23 mouse cellular contexts compared by ENCODE assay signal in the genomic region with DNA sequence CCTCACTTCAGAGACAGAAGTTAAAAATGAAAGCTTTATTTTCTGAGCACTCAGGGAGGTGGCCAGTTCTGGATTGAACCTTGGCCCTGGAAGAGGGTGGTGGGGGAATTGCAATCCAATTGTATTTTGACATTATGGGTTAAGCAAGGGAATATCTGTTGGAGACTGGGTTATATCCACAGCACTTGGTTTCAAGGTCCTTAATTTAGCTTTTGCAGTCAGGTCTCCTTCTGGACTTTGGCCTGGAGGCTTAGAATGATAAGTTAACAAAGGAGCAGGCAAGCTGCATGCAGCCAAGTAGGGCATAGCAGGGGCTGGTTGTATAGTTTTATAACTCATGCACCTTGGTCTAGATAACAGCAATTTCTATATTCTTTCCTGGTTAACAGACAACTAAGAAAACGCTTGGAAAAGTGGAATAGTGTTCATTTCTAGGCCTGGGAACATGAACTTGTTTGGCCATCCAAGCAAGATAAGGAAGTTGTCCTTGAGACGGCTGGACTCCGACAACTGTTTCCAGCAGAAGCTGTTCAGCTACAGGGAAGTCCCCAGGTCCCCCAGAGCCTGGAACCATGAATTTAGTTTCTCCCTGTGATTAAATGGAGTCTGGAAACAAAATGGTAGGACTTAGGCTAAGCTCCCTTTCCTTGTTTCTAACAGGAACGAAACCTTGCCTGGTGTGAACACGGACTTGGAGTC. TPM values are rescaled to one million over a fixed set of nuclear protein-coding genes. Genes with fewer than 3 reads are reported as not detected.
A peak's percentile ranks its signal among the peaks of the same experiment; 100 is the strongest.
DNase-seq lines count a peak whose midpoint lies in the region; ATAC-seq and TF ChIP-seq lines count a peak whose summit lies in the region.
"Had no signal": no experiment of that assay in that cellular context is flagged by ENCODE, and none has a peak within 500 bp of the region (broad histone marks: within the 10 kb centered on the region; RNA-seq: fewer than 3 reads in every experiment).

No protein-coding gene starts in this region.

- no peaks in the 10 kb centered on the region for H3K27me3 ChIP-seq in kidney, embryonic 14.5 days (ENCODE audit: control insufficient read depth, insufficient read depth, low read length)
- H3K27me3 ChIP-seq in intestine, embryonic 15.5 days (replicated peaks), result no peaks in the 10 kb centered on the region
- no peaks in the 10 kb centered on the region for H3K27me3 ChIP-seq in stomach, embryonic 15.5 days (replicated peaks)
- H3K27me3 ChIP-seq: heart, embryonic 15.5 days; limb, embryonic 15.5 days had no signal

- whole genome bisulfite sequencing in kidney, embryonic 14.5 days, result 91% methylated on average over 5 of the region's 5 CpGs
- WGBS in intestine, embryonic 15.5 days, result 59% methylated on average over 5 of the region's 5 CpGs
- 72% methylated on average over 5 of the region's 5 CpGs for WGBS in stomach, embryonic 15.5 days

- peak; percentile 55 for DNase-seq in kidney, adult 9 months
- DNase-seq in adipocyte (ENCODE audit: low spot score), result peak; percentile 15
- no peak for DNase-seq in layer of hippocampus, adult 2 months (ENCODE audit: low spot score in 2 of 2)
- DNase-seq: cerebellum, adult 18-20 months; gastrocnemius, postnatal 36 days; heart, postnatal 36 days; lung, postnatal 10 days; right cerebral cortex, postnatal 14 days; spleen, adult 18-20 months; thymus, adult 2 months had no signal

- H3K36me3 ChIP-seq in kidney, embryonic 14.5 days (ENCODE audit: control insufficient read depth, insufficient read depth, low read length), result no peaks in the 10 kb centered on the region
- H3K36me3 ChIP-seq in intestine, embryonic 15.5 days, result no peaks in the 10 kb centered on the region
- no peaks in the 10 kb centered on the region for H3K36me3 ChIP-seq in stomach, embryonic 15.5 days
- H3K36me3 ChIP-seq: forebrain, embryonic 10.5 days; heart, embryonic 15.5 days; limb, embryonic 15.5 days had no signal

- no peak overlapping the region for H3K9ac ChIP-seq in kidney, embryonic 14.5 days (ENCODE audit: low read depth, low read length)
- H3K9ac ChIP-seq in intestine, embryonic 15.5 days, result no peak overlapping the region
- H3K9ac ChIP-seq in stomach, embryonic 15.5 days, result no peak overlapping the region
- H3K9ac ChIP-seq: heart, embryonic 15.5 days; hindbrain, embryonic 14.5 days; limb, embryonic 15.5 days had no signal

- no peak for TF ChIP-seq CTCF in layer of hippocampus, adult 2 months (conservative IDR thresholded peaks at IDR 0.05)

- no peak overlapping the region for H3K4me3 ChIP-seq in kidney, embryonic 14.5 days (ENCODE audit: low read length)
- H3K4me3 ChIP-seq in intestine, embryonic 15.5 days (replicated peaks), result no peak overlapping the region
- H3K4me3 ChIP-seq in stomach, embryonic 15.5 days (replicated peaks), result no peak overlapping the region
- no peak overlapping the region for H3K4me3 ChIP-seq in layer of hippocampus, adult 2 months
- H3K4me3 ChIP-seq: forebrain, embryonic 10.5 days; heart, embryonic 15.5 days; limb, embryonic 15.5 days had no signal

- ATAC-seq in kidney, embryonic 14.5 days (ENCODE audit: low FRiP score, low TSS enrichment), result no peak
- ATAC-seq in intestine, embryonic 15.5 days, result peak; percentile 92
- peak; percentile 74 for ATAC-seq in stomach, embryonic 15.5 days (ENCODE audit: insufficient read depth, low FRiP score, low read depth)
- no peak for ATAC-seq in activated CD4-positive, CD25-positive, alpha-beta regulatory T cell, adult 4 months

- no peak overlapping the region for H3K27ac ChIP-seq in kidney, embryonic 14.5 days (ENCODE audit: low read depth, low read length)
- peak overlapping the region; percentile 80 for H3K27ac ChIP-seq in intestine, embryonic 15.5 days
- peak overlapping the region; percentile 67 for H3K27ac ChIP-seq in stomach, embryonic 15.5 days
- no peak overlapping the region for H3K27ac ChIP-seq in layer of hippocampus, adult 2 months
- H3K27ac ChIP-seq: forebrain, embryonic 10.5 days; heart, embryonic 15.5 days; hindbrain, embryonic 14.5 days; limb, embryonic 15.5 days had no signal

- H3K4me2 ChIP-seq in kidney, embryonic 14.5 days (replicated peaks; ENCODE audit: low read depth, low read length), result no peak overlapping the region
- H3K4me2 ChIP-seq in intestine, embryonic 15.5 days (replicated peaks), result peak overlapping the region; percentile 33
- H3K4me2 ChIP-seq in stomach, embryonic 15.5 days, result no peak overlapping the region
- H3K4me2 ChIP-seq: heart, embryonic 15.5 days; hindbrain, embryonic 14.5 days; limb, embryonic 15.5 days; midbrain, embryonic 11.5 days had no signal

- H3K4me1 ChIP-seq in kidney, embryonic 14.5 days (ENCODE audit: control insufficient read depth, insufficient read depth, low read length), result no peaks in the 10 kb centered on the region
- H3K4me1 ChIP-seq in intestine, embryonic 15.5 days (replicated peaks), result no peaks in the 10 kb centered on the region
- no peaks in the 10 kb centered on the region for H3K4me1 ChIP-seq in stomach, embryonic 15.5 days
- H3K4me1 ChIP-seq: forebrain, embryonic 10.5 days; heart, embryonic 15.5 days; limb, embryonic 15.5 days had no signal

- H3K9me3 ChIP-seq in kidney, embryonic 14.5 days (ENCODE audit: control insufficient read depth, low read length), result no peaks in the 10 kb centered on the region
- no peaks in the 10 kb centered on the region for H3K9me3 ChIP-seq in intestine, embryonic 15.5 days
- H3K9me3 ChIP-seq in stomach, embryonic 15.5 days, result no peaks in the 10 kb centered on the region
- H3K9me3 ChIP-seq: forebrain, embryonic 10.5 days; heart, embryonic 15.5 days; limb, embryonic 15.5 days had no signal

RNA-seq across cellular contexts. Expression of a gene that starts 28.7 kb away (rescaled TPM):
- polyA plus RNA-seq in kidney, embryonic 14.5 days (2014; fragmentation: Nextera tagmentation; extraction: Ambion mirVana), result 0.14 TPM in 1 of 2 replicates, not detected in the other
- 0.19 and 0.53 TPM in 2 replicates for polyA plus RNA-seq in intestine, embryonic 15.5 days (2015; fragmentation: Nextera tagmentation; extraction: Ambion mirVana)
- polyA plus RNA-seq in stomach, embryonic 15.5 days (2015; fragmentation: Nextera tagmentation; extraction: Ambion mirVana), result 0.09 and 0.41 TPM in 2 replicates
- total RNA-seq in layer of hippocampus, adult 2 months (2021), result 1 to 10 TPM in 1 of 2 experiments, under 1 TPM in 1; 0.77 to 1.0 TPM
- under 1 TPM in 1 of 2 experiments, not detected in 1; 0.36 TPM for polyA plus RNA-seq in activated CD4-positive, CD25-positive, alpha-beta regulatory T cell, adult 4 months (2017; shearing (Covaris generic))
- total RNA-seq: megakaryocyte progenitor cell, adult 5-6 weeks had no signal
- polyA plus RNA-seq: forebrain, embryonic 10.5 days; hindbrain, embryonic 14.5 days had no signal

RNA-seq across cellular contexts. Expression of a gene that starts 30.0 kb away (rescaled TPM):
- polyA plus RNA-seq in kidney, embryonic 14.5 days (2014; fragmentation: Nextera tagmentation; extraction: Ambion mirVana), result 0.14 and 0.54 TPM in 2 replicates
- polyA plus RNA-seq in intestine, embryonic 15.5 days (2015; fragmentation: Nextera tagmentation; extraction: Ambion mirVana), result 2.1 TPM in 2 replicates
- polyA plus RNA-seq in stomach, embryonic 15.5 days (2015; fragmentation: Nextera tagmentation; extraction: Ambion mirVana), result 3.5 and 3.6 TPM in 2 replicates
- 10 to 100 TPM; 10.1 to 10.6 TPM for total RNA-seq in layer of hippocampus, adult 2 months (2021)
- polyA plus RNA-seq in activated CD4-positive, CD25-positive, alpha-beta regulatory T cell, adult 4 months (2017; shearing (Covaris generic)), result under 1 TPM; 0.66 to 0.94 TPM
- polyA plus RNA-seq: C2C12 had no signal

RNA-seq across cellular contexts. Expression of a gene that starts 30.0 kb away (rescaled TPM):
- polyA plus RNA-seq in kidney, embryonic 14.5 days (2014; fragmentation: Nextera tagmentation; extraction: Ambion mirVana), result not detected in 2 replicates
- not detected in 2 replicates for polyA plus RNA-seq in intestine, embryonic 15.5 days (2015; fragmentation: Nextera tagmentation; extraction: Ambion mirVana)
- not detected in 2 replicates for polyA plus RNA-seq in stomach, embryonic 15.5 days (2015; fragmentation: Nextera tagmentation; extraction: Ambion mirVana)
- not detected for total RNA-seq in layer of hippocampus, adult 2 months (2021)
- under 1 TPM in 1 of 2 experiments, not detected in 1; 0.08 TPM for polyA plus RNA-seq in activated CD4-positive, CD25-positive, alpha-beta regulatory T cell, adult 4 months (2017; shearing (Covaris generic))
- total RNA-seq: heart, postnatal 36 days; left cerebral cortex, postnatal 4 days; megakaryocyte progenitor cell, adult 5-6 weeks had no signal
- polyA plus RNA-seq: C2C12; embryonic facial prominence, embryonic 11.5 days; forebrain, embryonic 10.5 days; heart, embryonic 15.5 days; hindbrain, embryonic 14.5 days; limb, embryonic 15.5 days; midbrain, embryonic 11.5 days had no signal

RNA-seq across cellular contexts. Expression of a gene that starts 38.8 kb away (rescaled TPM):
- polyA plus RNA-seq in kidney, embryonic 14.5 days (2014; fragmentation: Nextera tagmentation; extraction: Ambion mirVana), result 39.5 and 47.3 TPM in 2 replicates
- polyA plus RNA-seq in intestine, embryonic 15.5 days (2015; fragmentation: Nextera tagmentation; extraction: Ambion mirVana), result 418 and 480 TPM in 2 replicates
- polyA plus RNA-seq in stomach, embryonic 15.5 days (2015; fragmentation: Nextera tagmentation; extraction: Ambion mirVana), result 177 and 185 TPM in 2 replicates
- 1 to 10 TPM; 1.9 to 3.0 TPM for total RNA-seq in layer of hippocampus, adult 2 months (2021)
- 100 to 1,000 TPM; 429 to 455 TPM for polyA plus RNA-seq in activated CD4-positive, CD25-positive, alpha-beta regulatory T cell, adult 4 months (2017; shearing (Covaris generic))

Comparison
In these comparisons a context has a peak if more than half of its experiments do, and no peak if none do; other contexts are left out.
1. DNase-seq: peak in kidney, adult 9 months (single experiment) and adipocyte (single experiment); none in layer of hippocampus, adult 2 months (0 of 2).
2. ATAC-seq: peak in intestine, embryonic 15.5 days (single experiment) and stomach, embryonic 15.5 days (single experiment); none in kidney, embryonic 14.5 days (single experiment) and activated CD4-positive, CD25-positive, alpha-beta regulatory T cell, adult 4 months (single experiment).
3. H3K27ac ChIP-seq: peak in intestine, embryonic 15.5 days (single experiment) and stomach, embryonic 15.5 days (single experiment); none in kidney, embryonic 14.5 days (single experiment) and layer of hippocampus, adult 2 months (single experiment).